8 mouse cellular contexts compared by ENCODE assay signal in genomic region chr6:22875614-22876541, GRCm38 (mm10). TPM values are rescaled to one million over a fixed set of nuclear protein-coding genes. Genes with fewer than 3 reads are reported as not detected.
A peak's percentile ranks its signal among the peaks of the same experiment; 100 is the strongest.
DNase-seq lines count a peak whose midpoint lies in the region; ATAC-seq and TF ChIP-seq lines count a peak whose summit lies in the region.

No protein-coding gene starts in this region.

- H3K27me3 ChIP-seq in intestine, embryonic 14.5 days (replicated peaks; ENCODE audit: control insufficient read depth, insufficient read depth, low read length), result peaks cover 11% of the 10 kb centered on the region
- H3K27me3 ChIP-seq in midbrain, embryonic 13.5 days, result 0 out of 2 replicates have a peak, but pooled peaks cover 4% of the 10 kb centered on the region

- DNase-seq in layer of hippocampus, postnatal 10 days (ENCODE audit: low spot score in 2 of 2), result peak; percentile 54 to 58
- DNase-seq in layer of hippocampus, adult 8-10 months (ENCODE audit: low spot score in 2 of 2), result no peak
- DNase-seq in adrenal gland, postnatal 36 days, result peak; percentile 13 to 37
- DNase-seq in intestine, embryonic 14.5 days (ENCODE audit: low spot score), result peak; percentile 73
- no peak for DNase-seq in spleen, adult 12 weeks (ENCODE audit: low spot score)

- H3K27ac ChIP-seq in embryonic fibroblast, embryonic 13.5 days (ENCODE audit: insufficient read depth, low read length), result no peak overlapping the region
- H3K27ac ChIP-seq in intestine, embryonic 14.5 days (ENCODE audit: low read depth), result no peak overlapping the region
- H3K27ac ChIP-seq in midbrain, embryonic 13.5 days, result peak overlapping the region; percentile 81

- H3K4me3 ChIP-seq in embryonic fibroblast, embryonic 13.5 days (ENCODE audit: insufficient read depth, low read length), result peak overlapping the region; percentile 68
- peak overlapping the region; percentile 48 for H3K4me3 ChIP-seq in intestine, embryonic 14.5 days (ENCODE audit: low read depth, low read length)
- H3K4me3 ChIP-seq in midbrain, embryonic 13.5 days (replicated peaks), result peak overlapping the region; percentile 70

- ATAC-seq in intestine, embryonic 14.5 days (replicated peaks; ENCODE audit: low FRiP score, low TSS enrichment, low read depth), result peak; percentile 63
- peak; percentile 85 for ATAC-seq in midbrain, embryonic 13.5 days
- no peak for ATAC-seq in erythroblast, adult 5-6 weeks (replicated peaks; ENCODE audit: low FRiP score, poor library complexity, severe bottlenecking)

- H3K9ac ChIP-seq in intestine, embryonic 14.5 days (ENCODE audit: low read length), result peak overlapping the region; percentile 32
- peak overlapping the region; percentile 79 for H3K9ac ChIP-seq in midbrain, embryonic 13.5 days (replicated peaks)

- no peaks in the 10 kb centered on the region for H3K9me3 ChIP-seq in intestine, embryonic 14.5 days (ENCODE audit: control insufficient read depth, low read length)
- H3K9me3 ChIP-seq in midbrain, embryonic 13.5 days, result no peaks in the 10 kb centered on the region

- TF ChIP-seq CTCF in embryonic fibroblast, embryonic 13.5 days (IDR thresholded peaks at IDR 0.05; ENCODE audit: borderline replicate concordance, insufficient read depth, low read length), result no peak

- H3K36me3 ChIP-seq in intestine, embryonic 14.5 days (ENCODE audit: control insufficient read depth, insufficient read depth, low read length), result no peaks in the 10 kb centered on the region
- H3K36me3 ChIP-seq in midbrain, embryonic 13.5 days, result no peaks in the 10 kb centered on the region

- 2% methylated on average over 42 of the region's 45 CpGs for WGBS in intestine, embryonic 14.5 days
- 1% methylated on average over 45 of the region's 45 CpGs for WGBS in midbrain, embryonic 13.5 days

- H3K4me1 ChIP-seq in embryonic fibroblast, embryonic 13.5 days (ENCODE audit: control insufficient read depth, insufficient read depth, low read length), result no peaks in the 10 kb centered on the region
- 0 out of 2 replicates have a peak, but pooled peaks cover 4% of the 10 kb centered on the region for H3K4me1 ChIP-seq in intestine, embryonic 14.5 days (replicated peaks; ENCODE audit: control insufficient read depth, insufficient read depth, low read length)
- peaks cover 41% of the 10 kb centered on the region for H3K4me1 ChIP-seq in midbrain, embryonic 13.5 days (replicated peaks)

- TF ChIP-seq POLR2A in embryonic fibroblast, embryonic 13.5 days (IDR thresholded peaks at IDR 0.05; ENCODE audit: low read depth, low read length), result no peak

- peak overlapping the region; percentile 75 for H3K4me2 ChIP-seq in intestine, embryonic 14.5 days (ENCODE audit: low read length)
- H3K4me2 ChIP-seq in midbrain, embryonic 13.5 days (replicated peaks), result peak overlapping the region; percentile 85

RNA-seq across cellular contexts. Expression of gene Ptprz1, which starts 0.6 kb away (rescaled TPM):
- total RNA-seq in layer of hippocampus, postnatal 10 days (2021), result 100 to 1,000 TPM; 337 to 351 TPM
- total RNA-seq in layer of hippocampus, adult 8-10 months (2022), result 100 to 1,000 TPM; 135 to 148 (median 144) TPM
- 1 to 10 TPM; 2.3 to 8.3 TPM for total RNA-seq in adrenal gland, postnatal 36 days (2021)
- 49.0 and 56.7 TPM in 2 replicates for polyA plus RNA-seq in embryonic fibroblast, embryonic 13.5 days (2011; ENCODE audit: insufficient read length, low read depth, missing spikeins)
- 3.3 and 5.7 TPM in 2 replicates for polyA plus RNA-seq in intestine, embryonic 14.5 days (2014; fragmentation: Nextera tagmentation; extraction: Ambion mirVana)
- 50.1 and 62.2 TPM in 2 replicates for polyA plus RNA-seq in midbrain, embryonic 13.5 days (2015; fragmentation: Nextera tagmentation; extraction: Ambion mirVana)
- total RNA-seq in erythroblast, adult 5-6 weeks (2015; ENCODE audit: low replicate concordance), result not detected in 2 replicates
- total RNA-seq in erythroblast, adult 5-6 weeks (2017; ENCODE audit: low replicate concordance), result not detected in 2 replicates

Comparison
In these comparisons a context has a peak if more than half of its experiments do, and no peak if none do; other contexts are left out.
1. DNase-seq: peak in layer of hippocampus, postnatal 10 days (2 of 2), adrenal gland, postnatal 36 days (2 of 2) and intestine, embryonic 14.5 days (single experiment); none in layer of hippocampus, adult 8-10 months (0 of 2) and spleen, adult 12 weeks (single experiment).
2. RNA of gene Ptprz1, which starts 0.6 kb away (total RNA-seq): 337 to 351 TPM in layer of hippocampus, postnatal 10 days and 135 to 148 TPM in layer of hippocampus, adult 8-10 months; 2.3 to 8.3 TPM in adrenal gland, postnatal 36 days and not detected in erythroblast, adult 5-6 weeks; every median in the first group is over 10 times any median in the second.
3. Peak in every context shown above with its lines, with median percentiles within 50 percentile points of each other: H3K4me3 ChIP-seq.